Mouse (Mus musculus): ENCODE measurements around the gene Hist1h2bg.
"Not testable (repeated sequence)": the region's sequence is repeated elsewhere in the genome, so short reads cannot be mapped to it uniquely, and the experiment has no call there.

The Hist1h2bg gene

GRCm38 (mm10) chr13:23584331-23584730 is 13.1 kb downstream of the Hist1h2bg start:
- no peak for DNase-seq

GRCm38 (mm10) chr13:23585029-23585441 is 13.8 kb downstream of the Hist1h2bg start:
- peak; percentile 58 to 67 for DNase-seq

- DNase-seq = peak; percentile 53 to 71
Observed at GRCm38 (mm10) chr13:23585442-23586098, 14.4 kb downstream of the Hist1h2bg start.

DNA sequence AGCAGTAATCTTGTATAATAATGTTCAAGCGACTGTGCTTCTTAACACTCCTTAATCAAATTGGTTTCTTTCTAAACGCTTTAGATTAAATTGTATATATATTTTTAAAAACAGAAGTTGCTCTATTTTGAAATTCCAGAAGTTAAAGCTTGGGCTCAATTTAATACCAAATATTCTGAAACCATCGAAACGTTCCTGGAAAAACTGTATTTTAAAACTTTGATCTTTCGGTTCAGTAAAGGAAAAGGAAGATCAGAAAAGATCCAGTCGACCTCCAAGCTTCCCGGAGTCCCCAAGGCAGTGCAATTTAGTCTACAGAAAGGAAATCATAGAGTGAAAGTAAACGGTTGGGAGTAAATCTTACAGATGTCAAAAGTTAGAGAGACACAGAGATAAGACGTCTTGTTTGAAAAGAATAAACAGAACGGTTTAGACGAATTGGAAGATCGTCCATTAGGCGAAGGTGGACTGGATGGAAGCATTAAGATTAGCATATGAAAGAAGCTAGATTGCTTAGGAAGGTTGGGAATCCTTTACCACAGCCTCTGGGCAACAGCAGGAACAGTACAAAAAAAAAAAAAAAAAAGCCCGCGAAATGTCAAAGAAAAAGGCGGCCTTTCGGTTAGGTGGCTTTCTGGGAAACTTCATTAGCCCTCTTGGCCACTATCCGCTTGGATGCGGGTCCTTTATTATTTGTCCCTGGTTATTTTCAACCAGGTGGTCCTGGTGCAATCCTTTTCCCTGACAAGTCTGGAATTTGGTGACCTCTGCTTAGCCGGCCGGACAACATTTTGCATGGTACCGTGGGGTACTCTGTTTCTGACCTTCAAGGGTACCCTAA is 15.1 kb downstream of the Hist1h2bg start:
- no peak for DNase-seq

GRCm38 (mm10) chr13:23586940-23587225 is 15.7 kb downstream of the Hist1h2bg start:
- DNase-seq = no peak

GRCm38 (mm10) chr13:23591206-23591605 is 20.0 kb downstream of the Hist1h2bg start:
- DNase-seq = no peak

GRCm38 (mm10) chr13:23591886-23592285 is 20.7 kb downstream of the Hist1h2bg start:
- not testable (repeated sequence) for DNase-seq

GRCm38 (mm10) chr13:23592614-23593013 is 21.4 kb downstream of the Hist1h2bg start:
- DNase-seq = peak; percentile 61 to 80

DNA sequence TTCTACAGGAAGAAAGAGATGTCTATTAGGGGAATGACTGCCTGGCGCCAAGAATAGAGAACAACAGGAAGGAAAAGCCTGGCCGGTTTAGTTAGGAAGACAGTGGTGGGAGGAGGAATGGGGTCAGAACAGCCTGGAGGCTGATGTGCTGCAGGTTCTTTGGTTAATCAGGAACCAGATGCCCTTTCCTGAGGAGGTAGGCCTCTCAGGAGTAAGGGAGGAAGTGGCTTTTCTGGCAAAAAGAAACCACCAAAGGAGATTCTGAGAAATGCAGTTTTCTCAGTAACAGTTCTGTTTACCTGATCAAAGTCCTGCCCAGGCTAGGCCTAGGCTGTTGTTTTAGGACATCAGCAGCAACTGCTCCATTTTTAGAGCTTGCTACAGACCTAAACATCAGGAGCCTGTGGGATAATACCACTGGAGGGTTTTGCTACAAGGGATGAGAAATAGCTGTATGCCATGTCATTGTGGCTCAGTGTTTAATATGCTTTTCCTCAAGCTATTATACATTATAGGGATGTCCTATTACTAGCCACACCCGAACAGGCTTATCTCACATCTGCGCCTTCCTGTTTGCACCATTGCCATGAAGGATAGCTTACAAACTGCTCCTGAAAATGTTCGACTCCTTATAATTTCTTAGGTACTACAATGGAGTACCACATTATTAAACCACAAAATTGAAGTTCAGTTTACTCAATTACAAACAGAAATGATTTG is 22.0 kb downstream of the Hist1h2bg start:
- DNase-seq = no peak

DNA sequence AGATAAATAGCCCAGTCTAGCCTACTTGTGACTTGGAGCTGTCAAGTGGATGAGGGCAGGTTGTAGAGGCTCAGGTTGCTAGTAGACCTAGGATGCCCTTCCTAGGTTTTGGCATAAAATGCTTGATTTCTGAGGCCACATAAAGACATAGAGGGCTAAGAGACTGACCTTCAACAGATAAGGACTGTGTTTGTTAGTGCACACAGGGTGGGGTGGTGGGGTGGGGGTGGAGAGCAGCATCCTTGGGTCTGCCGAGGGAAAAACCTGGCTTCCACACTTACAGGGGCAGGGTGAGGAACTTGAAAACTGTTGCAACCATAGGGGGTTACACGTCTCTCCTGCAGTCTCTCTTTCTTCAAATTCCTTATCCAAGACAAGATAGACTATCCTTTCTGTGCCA is 24.0 kb downstream of the Hist1h2bg start:
- DNase-seq = no peak

- DNase-seq = no peak
Observed at GRCm38 (mm10) chr13:23595622-23596372, 24.6 kb downstream of the Hist1h2bg start.

DNA sequence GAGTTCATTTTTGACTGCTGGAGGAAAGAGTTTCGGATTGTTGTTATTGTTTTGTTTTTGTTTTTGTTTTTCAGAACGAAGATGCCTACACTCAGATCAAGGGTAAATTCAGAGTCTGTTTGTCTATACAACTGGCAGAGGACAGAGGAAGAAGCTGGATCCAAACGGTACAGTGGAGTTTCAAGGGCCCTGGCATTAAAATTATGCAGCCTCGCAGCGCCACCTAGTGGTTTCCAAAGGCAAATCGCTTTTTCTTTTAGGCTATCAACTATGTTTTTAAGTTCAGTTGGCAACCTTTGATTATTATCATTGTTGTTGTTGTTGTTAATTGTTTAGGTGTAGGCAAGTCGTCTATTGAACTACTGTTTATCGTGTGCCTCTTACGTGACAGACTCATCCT is 26.8 kb downstream of the Hist1h2bg start:
- peak; percentile 80 to 88 for DNase-seq

DNA sequence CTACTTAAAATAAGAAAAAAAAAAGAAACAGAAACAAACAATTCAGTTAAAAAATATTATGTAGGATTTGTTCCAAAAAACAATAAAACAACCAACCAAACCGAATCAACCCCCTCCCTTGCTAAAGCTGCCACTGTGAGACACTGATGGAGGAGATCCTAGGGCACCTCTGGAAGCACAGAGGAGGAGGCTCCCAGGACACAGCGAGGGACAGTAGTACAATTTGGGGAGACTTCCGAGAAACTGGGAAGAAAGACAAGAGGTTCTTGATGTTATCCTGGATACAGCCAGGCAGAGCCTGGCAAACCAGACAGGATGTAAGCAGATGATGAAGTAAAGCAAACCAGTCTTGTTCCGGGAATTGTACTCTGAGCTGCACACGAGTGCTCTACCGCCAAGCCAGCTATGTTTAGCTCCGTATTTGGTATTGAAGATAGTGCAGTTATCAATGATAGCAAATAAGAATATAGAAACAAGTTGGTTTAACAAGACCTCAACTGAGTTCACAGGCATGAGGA is 32.0 kb downstream of the Hist1h2bg start:
- no peak for DNase-seq

GRCm38 (mm10) chr13:23604452-23604851 is 33.3 kb downstream of the Hist1h2bg start:
- no peak for DNase-seq

DNA sequence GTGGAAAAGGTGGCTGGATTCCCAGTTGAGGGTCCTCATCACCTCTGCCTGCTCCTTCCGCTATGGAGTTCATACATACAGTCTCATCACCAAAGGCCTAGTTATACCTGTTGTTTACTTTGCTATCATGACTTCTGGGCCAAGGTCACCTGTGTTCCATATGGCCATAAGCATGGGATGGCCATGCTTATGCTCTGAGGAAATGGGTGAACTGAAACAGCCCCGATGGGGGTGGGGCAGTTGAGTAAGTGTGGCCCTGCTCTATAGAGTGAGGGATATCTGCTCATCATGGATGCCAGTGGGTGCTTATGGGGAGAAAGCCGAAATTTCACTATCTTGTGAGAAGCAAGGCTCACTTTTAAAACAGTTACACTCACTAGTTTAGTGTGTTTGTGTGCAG is 33.9 kb downstream of the Hist1h2bg start:
- no peak for DNase-seq

GRCm38 (mm10) chr13:23609209-23609608 is 38.0 kb downstream of the Hist1h2bg start:
- no peak for DNase-seq

- no peak for DNase-seq
Observed at GRCm38 (mm10) chr13:23609844-23610243, 38.6 kb downstream of the Hist1h2bg start.

GRCm38 (mm10) chr13:23610393-23610792 is 39.2 kb downstream of the Hist1h2bg start:
- DNase-seq = no peak

GRCm38 (mm10) chr13:23611638-23612037 is 40.4 kb downstream of the Hist1h2bg start:
- DNase-seq = no peak

- peak in 1 of 2 experiments; percentile 14 for DNase-seq
Observed at GRCm38 (mm10) chr13:23620056-23620732, 49.0 kb downstream of the Hist1h2bg start.

- peak; percentile 75 to 81 for DNase-seq
Observed at GRCm38 (mm10) chr13:23620733-23621531, 49.7 kb downstream of the Hist1h2bg start, which contains the start of gene Hist1h2be. TSS of gene Hist1h2be (minus strand) at chr13:23621124.

Measured in cerebellum, postnatal 25 days (tissue).